Mouse (Mus musculus) erythroblast, embryonic 14.5 days (primary cell): ENCODE results near the gene Megf11.

Source experiments
- GATA1 ChIP-seq: IDR thresholded peaks from 2 replicates; pipeline ENCODE4 v1.6.1; 2012; ENCODE audit warnings: low read length, inconsistent platforms, mixed read lengths
- TAL1 ChIP-seq: IDR thresholded peaks from 3 replicates; pipeline ENCODE4 v1.6.1; 2012; ENCODE audit warnings: low read length, inconsistent platforms, mixed read lengths

DNA sequence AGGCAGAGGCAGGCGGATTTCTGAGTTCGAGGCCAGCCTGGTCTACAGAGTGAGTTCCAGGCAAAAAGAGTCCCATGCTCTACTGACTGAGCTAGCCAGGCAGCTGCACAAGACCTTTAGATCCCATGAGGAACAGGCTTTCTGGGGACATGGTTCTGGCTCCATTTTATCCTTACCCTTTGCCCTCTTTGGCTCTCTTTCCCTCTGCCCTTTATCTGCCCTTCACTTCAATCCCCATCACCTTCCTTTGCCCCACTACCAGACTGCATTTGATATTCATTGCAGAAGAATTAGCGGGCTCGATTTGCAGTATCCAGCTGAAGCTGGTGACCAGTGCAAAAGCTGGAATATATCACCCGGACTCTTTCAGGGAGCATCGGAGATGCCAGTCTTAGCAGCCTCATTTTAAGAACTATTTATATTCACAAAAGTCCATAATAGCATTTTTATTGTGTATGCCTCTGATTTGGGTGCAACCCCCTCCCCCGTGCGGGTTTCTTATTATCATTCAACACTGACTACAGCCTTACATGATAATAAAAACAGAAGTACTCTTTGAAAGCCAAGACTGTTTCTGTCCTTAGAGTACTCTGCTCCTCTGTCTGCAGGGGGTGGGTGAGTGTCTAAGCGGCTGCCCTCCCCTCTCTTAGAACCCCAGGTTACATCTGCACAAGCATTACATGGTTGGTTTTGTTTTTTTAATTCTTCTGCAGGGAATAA is 24.0 kb upstream of the Megf11 start:
- no peak for TF ChIP-seq GATA1
- no peak for TF ChIP-seq TAL1
